Mouse (Mus musculus): ENCODE data around the gene Fgfbp3. TPM values are rescaled to one million over a fixed set of nuclear protein-coding genes. Genes with fewer than 3 reads are reported as not detected.

Fgfbp3 gene
- total and polyA plus RNA-seq, 2 experiments from 2014 or later: 19.8 to 26.4 TPM

DNA sequence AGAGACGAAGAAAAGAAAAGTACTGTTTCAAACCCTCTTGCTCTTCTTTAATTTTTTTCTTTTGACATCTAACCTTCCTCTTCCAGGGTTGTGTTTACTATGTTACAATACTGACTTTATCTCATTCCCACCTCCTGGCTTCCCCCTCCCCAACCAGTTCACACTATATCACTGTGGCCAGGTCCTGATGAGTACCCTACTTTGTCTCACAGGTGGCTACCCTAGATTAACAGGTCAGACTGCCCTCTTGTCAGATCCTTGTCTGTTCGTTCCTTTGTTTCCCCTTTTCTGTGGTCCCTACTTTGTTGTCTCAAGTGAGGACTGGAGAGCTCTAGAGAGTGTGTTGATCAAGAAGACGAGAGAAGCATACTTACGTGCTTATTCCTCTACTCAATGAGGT lies 16.9 kb upstream of the Fgfbp3 start:
- 97% methylated on average over 4 of the region's 4 CpGs for WGBS
- ATAC-seq: no peak

GRCm38 (mm10) chr19:36932613-36933012 lies 13.2 kb upstream of the Fgfbp3 start:
- H3K36me3 ChIP-seq (ENCODE audit: insufficient read depth, low read length): no peaks in the 10 kb centered on the region
- 0 out of 2 replicates have a peak, but pooled peaks cover under 1% of the 10 kb centered on the region for H3K4me1 ChIP-seq (ENCODE audit: insufficient read depth, low read length)
- no peak for TF ChIP-seq CTCF (IDR thresholded peaks at IDR 0.05; ENCODE audit: low read depth)
- WGBS: 88% methylated on average over 2 of the region's 2 CpGs
- H3K4me3 ChIP-seq (ENCODE audit: low read length): no peak overlapping the region
- no peak overlapping the region for H3K9ac ChIP-seq (replicated peaks; ENCODE audit: low read length)
- H3K27ac ChIP-seq: no peak overlapping the region
- H3K27me3 ChIP-seq (ENCODE audit: insufficient read depth, low read length): no peaks in the 10 kb centered on the region
- no peak for ATAC-seq
- H3K4me2 ChIP-seq (ENCODE audit: low read depth, low read length): no peak overlapping the region
- DNase-seq (ENCODE audit: low spot score): no peak
- no peaks in the 10 kb centered on the region for H3K9me3 ChIP-seq (ENCODE audit: low read length)

More for the DNA sequence above, 16.9 kb upstream of the Fgfbp3 start:
- Histone ChIP-seq H3K4me3 (ENCODE audit: low read length) (no peak overlapping the region), H3K9me3 (ENCODE audit: low read length) (no peaks in the 10 kb centered on the region), H3K36me3 (ENCODE audit: insufficient read depth, low read length) (no peaks in the 10 kb centered on the region), H3K9ac (replicated peaks; ENCODE audit: low read length) (no peak overlapping the region), H3K27me3 (ENCODE audit: insufficient read depth, low read length) (no peaks in the 10 kb centered on the region), H3K27ac (no peak overlapping the region), H3K4me2 (ENCODE audit: low read depth, low read length) (no peak overlapping the region), H3K4me1 (ENCODE audit: insufficient read depth, low read length) (no peaks in the 10 kb centered on the region)
- no peak for TF ChIP-seq CTCF (IDR thresholded peaks at IDR 0.05; ENCODE audit: low read depth)
- no peak for DNase-seq (ENCODE audit: low spot score)

DNA sequence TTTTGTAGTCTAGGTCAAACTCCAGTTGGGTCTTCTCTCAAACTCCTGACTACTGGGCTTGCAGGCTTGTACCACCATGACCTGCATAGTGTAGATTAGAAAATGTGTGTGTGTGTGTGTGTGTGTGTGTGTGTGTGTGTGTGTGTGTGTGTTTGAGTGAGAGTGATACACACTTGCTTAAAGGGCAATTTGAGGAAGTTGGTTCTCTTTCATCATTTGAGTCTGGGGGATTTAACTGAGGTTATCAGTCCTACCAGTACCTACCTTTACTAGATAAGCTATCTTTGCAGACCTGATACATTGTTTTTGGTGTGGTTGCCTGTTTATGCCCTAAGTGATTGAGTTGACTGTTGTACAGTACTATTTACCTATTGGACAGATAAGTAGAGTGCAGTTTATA lies 12.7 kb upstream of the Fgfbp3 start:
- TF ChIP-seq CTCF (IDR thresholded peaks at IDR 0.05; ENCODE audit: low read depth): no peak
- no peak overlapping the region for H3K4me2 ChIP-seq (ENCODE audit: low read depth, low read length)
- no peak overlapping the region for H3K27ac ChIP-seq
- no peak for DNase-seq (ENCODE audit: low spot score)
- H3K9me3 ChIP-seq (ENCODE audit: low read length): no peaks in the 10 kb centered on the region
- no peaks in the 10 kb centered on the region for H3K36me3 ChIP-seq (ENCODE audit: insufficient read depth, low read length)
- H3K27me3 ChIP-seq (ENCODE audit: insufficient read depth, low read length): no peaks in the 10 kb centered on the region
- ATAC-seq: no peak
- H3K9ac ChIP-seq (replicated peaks; ENCODE audit: low read length): no peak overlapping the region
- H3K4me1 ChIP-seq (ENCODE audit: insufficient read depth, low read length): 0 out of 2 replicates have a peak, but pooled peaks cover 3% of the 10 kb centered on the region
- no peak overlapping the region for H3K4me3 ChIP-seq (ENCODE audit: low read length)

DNA sequence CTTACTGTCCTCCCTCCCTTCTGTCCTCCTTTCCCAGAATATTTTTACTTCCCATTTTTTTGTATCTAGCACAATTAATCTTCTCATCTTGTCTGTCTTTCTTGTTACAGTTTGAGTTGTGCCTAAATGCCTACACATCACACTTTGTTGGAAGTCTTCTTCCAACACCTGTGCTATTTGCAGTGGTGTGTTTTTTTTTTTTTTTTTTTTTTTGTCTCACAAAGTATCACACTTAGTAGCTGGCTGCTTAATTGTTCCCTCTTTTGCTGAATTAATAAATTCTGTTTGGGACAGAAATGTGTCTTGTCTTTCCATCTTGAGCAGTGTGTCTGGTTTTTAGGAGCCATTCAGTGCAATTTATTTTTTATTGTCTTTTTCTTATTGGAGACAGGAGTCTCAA lies 10.4 kb upstream of the Fgfbp3 start:
- no peak for TF ChIP-seq CTCF (IDR thresholded peaks at IDR 0.05; ENCODE audit: low read depth)
- Histone ChIP-seq H3K4me2 (ENCODE audit: low read depth, low read length) (no peak overlapping the region), H3K4me3 (ENCODE audit: low read length) (no peak overlapping the region), H3K9ac (replicated peaks; ENCODE audit: low read length) (no peak overlapping the region), H3K36me3 (ENCODE audit: insufficient read depth, low read length) (no peaks in the 10 kb centered on the region), H3K27me3 (ENCODE audit: insufficient read depth, low read length) (no peaks in the 10 kb centered on the region), H3K27ac (no peak overlapping the region), H3K9me3 (ENCODE audit: low read length) (no peaks in the 10 kb centered on the region), H3K4me1 (ENCODE audit: insufficient read depth, low read length) (0 out of 2 replicates have a peak, but pooled peaks cover 3% of the 10 kb centered on the region)
- DNase-seq (ENCODE audit: low spot score) (no peak), ATAC-seq (no peak)

DNA sequence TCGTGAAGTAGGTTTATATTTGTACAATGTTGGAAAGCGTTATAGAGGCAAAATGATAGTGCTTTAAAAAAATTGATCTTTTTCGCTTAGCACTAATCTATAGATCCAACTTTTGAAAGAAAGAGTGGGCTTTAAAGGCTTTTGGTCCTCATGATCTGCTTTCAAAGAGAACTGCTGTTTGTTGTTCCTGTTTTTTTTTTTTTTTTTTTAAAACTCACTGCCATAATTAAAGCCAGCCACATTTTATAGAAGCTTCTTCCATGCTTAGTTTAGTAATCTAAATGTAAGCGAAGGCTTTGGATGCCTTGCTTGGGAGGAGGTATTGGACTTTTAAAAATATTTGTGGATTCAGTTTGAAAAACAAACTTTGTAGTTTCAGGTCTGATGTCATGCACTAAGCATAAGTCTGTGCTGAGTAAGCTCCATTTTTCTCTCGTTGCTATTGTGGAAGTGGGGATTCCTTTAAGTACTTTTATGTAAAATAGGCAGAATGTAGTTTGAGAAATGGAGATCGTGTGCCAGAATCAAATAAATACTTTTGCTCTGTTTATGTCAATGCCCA lies 8.5 kb upstream of the Fgfbp3 start:
- H3K4me3 ChIP-seq (ENCODE audit: low read length): peak overlapping the region; percentile 92; the same call in 1 of the 2 replicates
- 82% methylated on average over 6 of the region's 6 CpGs for WGBS
- H3K4me2 ChIP-seq (ENCODE audit: low read depth, low read length): peak overlapping the region; percentile 75; the same call in 1 of the 2 replicates
- DNase-seq (ENCODE audit: low spot score) (no peak), ATAC-seq (no peak)
- 0 out of 2 replicates have a peak, but pooled peaks cover 3% of the 10 kb centered on the region for H3K4me1 ChIP-seq (ENCODE audit: insufficient read depth, low read length)
- no peaks in the 10 kb centered on the region for H3K36me3 ChIP-seq (ENCODE audit: insufficient read depth, low read length)
- no peaks in the 10 kb centered on the region for H3K27me3 ChIP-seq (ENCODE audit: insufficient read depth, low read length)
- no peak overlapping the region for H3K27ac ChIP-seq
- no peak for TF ChIP-seq CTCF (IDR thresholded peaks at IDR 0.05; ENCODE audit: low read depth)
- no peaks in the 10 kb centered on the region for H3K9me3 ChIP-seq (ENCODE audit: low read length)
- H3K9ac ChIP-seq (replicated peaks; ENCODE audit: low read length): no peak overlapping the region

- H3K4me1 ChIP-seq (ENCODE audit: insufficient read depth, low read length): 0 out of 2 replicates have a peak, but pooled peaks cover 3% of the 10 kb centered on the region
- H3K4me3 ChIP-seq (ENCODE audit: low read length): peak overlapping the region; percentile 92
- peak overlapping the region; percentile 96 for H3K27ac ChIP-seq
- TF ChIP-seq CTCF (IDR thresholded peaks at IDR 0.05; ENCODE audit: low read depth): no peak
- WGBS: 2% methylated on average over 26 of the region's 26 CpGs
- H3K27me3 ChIP-seq (ENCODE audit: insufficient read depth, low read length): no peaks in the 10 kb centered on the region
- H3K36me3 ChIP-seq (ENCODE audit: insufficient read depth, low read length): no peaks in the 10 kb centered on the region
- no peak for DNase-seq (ENCODE audit: low spot score)
- H3K4me2 ChIP-seq (ENCODE audit: low read depth, low read length): peak overlapping the region; percentile 75
- peak overlapping the region; percentile 82 for H3K9ac ChIP-seq (replicated peaks; ENCODE audit: low read length)
- H3K9me3 ChIP-seq (ENCODE audit: low read length): no peaks in the 10 kb centered on the region
- no peak for ATAC-seq
Observed at GRCm38 (mm10) chr19:36926553-36927236, 7.3 kb upstream of the Fgfbp3 start.

Measured in hindbrain, postnatal 0 days (tissue).